Mouse (Mus musculus) Muller cell, postnatal 12 days (primary cell): ENCODE measurements around the gene Rhbdd1.

Source experiments
- DNase-seq: peaks from one replicate; pipeline ENCODE4 v3.0.0-alpha.2; 2015; ENCODE audit errors: inconsistent ontology term

Rhbdd1 gene

DNA sequence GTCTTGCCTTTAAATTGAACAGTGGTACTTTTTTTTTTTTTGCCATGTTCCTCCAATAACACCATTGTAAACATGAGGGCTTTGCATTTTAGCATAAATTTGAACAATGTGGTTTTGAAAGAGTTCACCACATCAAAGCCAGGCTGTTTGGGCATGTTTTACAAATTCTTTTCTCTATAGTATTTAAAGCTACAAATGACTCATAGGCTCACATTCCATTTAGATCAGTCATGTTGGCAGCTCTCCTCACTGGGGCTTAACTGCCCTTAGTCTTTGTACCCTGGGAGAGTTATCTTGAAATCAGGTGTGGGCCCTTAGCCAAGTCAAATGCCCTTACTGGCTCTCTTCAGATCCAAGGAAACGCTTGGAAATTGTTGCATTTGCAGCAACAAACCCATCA is 112.8 kb downstream of the Rhbdd1 start:
- DNase-seq = peak; percentile 95

DNA sequence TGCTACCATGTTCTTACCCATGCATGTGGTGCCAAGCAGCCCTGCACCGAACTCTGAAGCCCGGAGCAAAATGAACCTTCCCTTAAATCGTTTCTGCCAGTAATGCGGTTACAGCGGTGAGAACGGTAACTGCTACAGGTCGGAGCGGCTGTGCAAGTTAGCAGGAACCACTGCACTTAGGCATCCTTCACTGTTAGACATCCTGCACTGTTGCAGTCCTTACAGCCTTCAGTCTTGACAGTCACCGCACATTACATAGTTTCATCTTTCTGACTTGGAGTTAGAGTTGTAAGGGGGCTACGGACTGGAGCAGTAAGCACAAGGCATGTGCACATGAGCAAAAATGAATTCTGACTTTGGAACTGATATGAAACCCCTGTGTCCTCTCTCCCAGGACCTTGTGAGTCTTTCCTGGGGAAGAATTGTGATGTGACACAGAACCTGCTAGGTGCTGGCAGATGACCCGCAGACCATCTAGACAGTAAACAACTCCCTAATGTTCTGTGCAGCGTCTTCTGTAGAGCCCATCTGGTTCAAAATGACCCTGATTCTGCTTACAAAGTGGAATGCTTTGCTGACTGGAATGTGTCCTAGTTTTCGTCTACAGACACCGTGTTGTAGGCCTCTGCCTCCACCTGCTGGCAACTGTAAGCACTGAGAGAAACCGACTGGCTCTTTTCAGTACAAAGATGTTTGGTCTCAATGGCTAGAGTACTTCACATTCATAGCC is 116.8 kb downstream of the Rhbdd1 start:
- peak; percentile 69 for DNase-seq

DNA sequence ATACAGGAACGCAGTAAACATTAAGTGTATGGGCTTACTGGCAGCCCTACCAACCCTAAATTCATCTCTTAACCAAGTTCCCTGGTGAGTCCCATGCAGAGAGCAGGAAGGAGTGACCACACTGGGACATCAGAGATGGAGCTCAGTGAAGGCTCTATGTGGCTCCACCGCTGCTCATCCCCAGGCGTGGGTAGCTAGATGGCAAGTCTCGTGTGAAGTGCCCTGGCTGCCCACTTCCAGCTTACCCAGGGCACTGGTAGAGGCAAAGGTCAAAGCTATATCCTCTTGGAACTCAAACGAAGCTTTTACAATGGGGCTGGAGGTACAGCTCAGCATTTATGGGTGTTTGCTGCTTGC is 117.4 kb downstream of the Rhbdd1 start:
- DNase-seq = no peak

DNA sequence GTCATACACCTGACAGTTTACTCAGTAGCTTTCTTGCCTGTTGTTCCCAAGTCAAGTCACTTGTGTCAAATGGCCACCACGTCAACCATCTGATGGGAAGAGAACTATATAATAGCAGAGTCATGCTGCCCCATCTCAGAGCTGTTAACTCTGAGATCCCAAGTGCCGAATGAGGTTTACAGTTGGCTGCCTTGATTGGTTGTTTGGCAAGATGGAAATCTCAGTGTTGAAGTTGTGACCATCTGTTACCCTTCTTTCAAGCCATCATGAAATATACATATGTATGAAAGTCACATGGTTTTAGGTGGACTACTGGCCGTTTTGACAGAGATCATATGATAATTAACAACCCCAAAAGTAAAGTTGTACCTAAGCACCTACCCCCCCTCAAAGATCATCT is 121.0 kb downstream of the Rhbdd1 start:
- no peak for DNase-seq

DNA sequence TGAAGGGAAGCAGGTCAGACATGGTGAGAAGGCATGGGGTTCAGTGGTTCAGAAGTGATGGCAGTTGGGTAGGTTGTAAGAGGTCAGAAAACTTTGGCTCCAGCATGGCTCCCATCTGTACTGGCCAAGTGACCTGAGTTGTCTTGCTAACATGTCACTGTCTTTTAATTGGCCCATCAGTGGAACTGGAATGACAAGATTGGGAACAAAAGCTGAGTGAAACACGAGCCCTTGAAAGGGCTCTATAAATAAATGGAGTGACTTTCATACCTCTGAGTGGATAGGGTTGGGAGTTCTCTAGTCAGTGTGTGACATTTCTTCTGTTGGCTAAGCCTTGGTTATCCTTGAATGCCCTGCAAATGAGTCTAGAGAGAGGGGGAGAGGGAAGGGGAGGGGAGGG is 123.9 kb downstream of the Rhbdd1 start:
- DNase-seq = no peak

DNA sequence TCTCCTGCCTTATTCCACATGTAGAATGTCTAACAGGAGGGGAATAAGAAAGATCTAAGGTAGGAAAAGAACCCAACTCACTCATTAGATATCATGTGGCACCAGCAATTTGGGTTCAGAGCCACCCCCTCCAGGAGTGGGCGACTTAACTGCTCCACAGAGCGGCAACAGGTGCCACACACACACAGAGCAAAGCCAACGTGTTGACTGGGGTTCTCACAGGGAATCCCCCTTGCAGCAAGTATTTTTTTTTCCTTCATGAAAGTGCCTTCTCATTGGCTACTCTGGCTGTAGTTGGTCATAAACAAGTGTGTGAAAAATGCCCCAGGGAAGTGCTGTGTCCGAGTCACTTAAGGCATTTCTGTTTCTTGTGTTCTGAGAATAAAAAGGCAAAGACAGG is 127.3 kb downstream of the Rhbdd1 start:
- DNase-seq = no peak

DNA sequence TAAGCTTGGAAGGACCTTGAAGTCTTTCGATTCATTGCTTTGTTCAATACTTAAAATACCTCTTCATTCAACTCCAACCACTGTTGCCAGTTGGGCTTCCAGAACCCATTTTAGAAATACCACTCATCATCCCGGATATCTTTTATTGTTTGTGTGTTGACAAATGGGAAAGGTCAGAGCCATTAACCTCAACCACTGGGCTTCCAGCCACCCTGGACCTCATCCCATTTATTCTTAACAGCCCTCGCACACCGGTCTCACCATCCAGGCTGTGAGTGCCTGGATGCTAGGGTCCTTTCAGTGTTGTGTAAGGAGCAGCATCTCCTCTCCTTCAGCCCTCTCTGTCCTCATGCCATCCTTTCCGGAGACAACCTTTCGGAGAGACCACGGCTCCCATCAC is 129.8 kb downstream of the Rhbdd1 start:
- peak; percentile 49 for DNase-seq

DNA sequence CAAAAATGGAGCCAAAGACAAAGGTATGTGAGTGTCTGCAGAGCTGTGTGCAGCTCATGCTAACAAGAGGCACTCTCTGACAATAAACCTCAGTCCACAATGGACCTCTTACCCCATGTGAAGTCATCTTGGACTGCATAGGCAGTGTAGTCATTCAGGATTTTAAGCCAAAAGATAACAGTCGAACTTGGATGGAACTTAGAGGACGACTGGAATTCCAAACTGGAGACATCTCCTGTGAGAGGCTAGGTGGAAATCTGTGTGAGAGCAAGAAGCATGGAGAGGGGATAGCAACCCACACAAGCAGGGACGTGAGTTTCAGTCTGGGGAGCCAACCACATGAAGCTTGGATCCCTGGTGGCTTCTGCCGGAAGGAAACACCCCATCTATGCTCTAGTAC is 133.6 kb downstream of the Rhbdd1 start:
- no peak for DNase-seq

DNA sequence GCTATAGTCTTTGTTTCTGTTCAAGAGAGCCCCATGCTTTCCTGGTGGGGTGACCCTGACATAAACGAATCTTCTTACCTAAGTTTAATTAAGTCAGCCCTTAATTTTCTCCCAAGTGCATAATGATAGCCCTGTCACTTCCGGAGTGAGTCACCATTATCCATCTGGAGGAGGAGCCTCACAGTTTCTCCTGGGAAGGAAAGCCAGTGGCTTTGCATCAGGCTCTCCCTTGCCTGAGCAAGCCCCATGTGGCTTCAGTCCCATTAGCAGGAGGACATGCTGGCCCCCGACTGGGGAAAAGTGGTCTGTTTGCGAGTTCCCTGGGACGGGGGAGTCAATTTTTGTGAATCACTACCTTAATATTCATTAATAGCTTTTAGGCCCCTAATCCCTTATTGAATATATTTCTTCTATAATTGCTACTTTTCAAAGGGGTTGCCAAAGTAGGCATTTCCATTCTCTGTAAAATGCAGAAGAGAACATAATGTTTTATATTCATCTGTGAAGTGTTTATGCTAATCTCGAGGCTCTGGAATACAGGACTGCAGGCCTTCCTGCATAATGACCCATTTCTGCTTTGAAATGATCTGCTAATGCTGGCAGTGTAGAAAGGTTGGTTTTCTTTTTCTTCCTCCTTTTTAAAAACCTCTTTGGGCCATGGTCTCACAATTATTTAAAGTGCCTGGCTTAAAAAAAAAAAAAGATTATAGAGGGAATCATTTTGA is 135.8 kb downstream of the Rhbdd1 start:
- DNase-seq = no peak

DNA sequence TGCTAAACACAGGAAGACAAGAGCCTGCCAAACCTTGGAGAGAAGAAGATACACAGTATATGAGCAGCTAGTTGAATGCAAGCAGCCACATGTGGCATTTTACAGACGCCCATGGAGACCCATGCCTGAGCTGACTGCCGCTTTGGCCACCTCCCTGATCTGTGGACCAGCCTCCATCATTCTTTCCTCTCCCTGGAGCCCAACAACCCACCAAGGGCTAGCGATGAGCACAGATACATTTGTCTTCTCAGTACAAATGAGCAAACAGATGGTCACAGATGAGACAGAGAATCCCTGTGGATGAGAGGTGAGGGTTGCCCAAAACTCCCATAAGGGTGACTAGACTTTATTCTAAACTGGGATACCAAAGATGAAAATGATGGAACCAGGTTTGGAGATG is 137.8 kb downstream of the Rhbdd1 start:
- no peak for DNase-seq

DNA sequence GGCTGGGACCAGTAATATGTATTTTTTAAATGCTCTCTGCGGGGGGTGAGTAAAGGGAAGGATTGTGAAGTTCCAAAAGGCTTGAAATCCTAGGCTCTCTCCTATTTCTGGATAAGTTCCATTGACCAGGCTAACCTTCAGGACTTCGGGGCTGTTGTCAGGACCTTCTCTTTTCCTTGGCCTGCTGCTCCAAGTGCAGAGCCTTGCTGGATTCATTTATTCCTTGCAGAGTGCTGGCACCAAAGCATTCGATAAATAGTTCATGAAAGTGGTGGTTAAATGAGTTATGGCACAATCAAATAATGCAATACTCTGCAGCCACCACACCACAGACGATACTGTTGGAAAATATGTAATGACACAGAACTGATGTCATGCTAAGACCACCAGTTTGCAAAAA is 143.1 kb downstream of the Rhbdd1 start:
- DNase-seq = no peak

DNA sequence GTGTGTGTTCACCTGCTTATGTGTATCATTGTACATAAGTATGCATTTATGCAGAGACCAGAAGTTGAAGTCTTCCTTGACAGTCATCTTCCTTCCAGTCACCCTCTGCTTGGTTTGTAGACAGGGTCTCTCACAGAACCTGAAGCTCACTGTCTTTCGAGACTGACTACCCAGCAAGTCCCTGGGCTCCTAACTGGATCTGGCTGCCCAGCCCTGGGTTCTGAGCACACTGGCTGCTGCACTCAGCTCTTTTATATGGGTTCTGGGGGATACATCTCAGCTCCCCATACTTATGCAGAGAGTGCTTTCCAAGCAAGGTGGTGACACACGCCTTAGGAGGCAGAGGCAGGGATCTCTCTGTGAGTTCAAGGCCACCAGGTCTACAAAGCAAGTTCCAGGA is 143.7 kb downstream of the Rhbdd1 start:
- no peak for DNase-seq

DNA sequence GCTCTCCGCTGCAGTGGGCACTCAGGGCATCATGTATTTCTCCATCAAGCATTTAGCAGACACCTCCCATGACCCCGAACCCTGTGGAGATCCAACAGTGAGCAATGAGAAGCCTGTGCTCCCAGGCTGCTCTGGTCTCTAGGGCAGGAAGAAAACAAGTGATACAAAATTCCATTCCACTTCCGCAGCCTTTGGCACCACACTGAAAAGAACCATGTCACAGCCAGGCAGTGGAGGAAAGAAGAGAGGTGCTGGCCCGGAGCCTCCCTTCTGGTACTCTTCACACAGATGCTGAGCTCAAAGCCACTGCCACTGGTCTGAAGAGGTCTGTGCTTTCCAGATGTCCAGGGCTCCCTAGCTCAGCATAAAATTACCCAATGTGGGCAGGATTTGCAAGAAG is 144.8 kb downstream of the Rhbdd1 start:
- DNase-seq = peak; percentile 42

DNA sequence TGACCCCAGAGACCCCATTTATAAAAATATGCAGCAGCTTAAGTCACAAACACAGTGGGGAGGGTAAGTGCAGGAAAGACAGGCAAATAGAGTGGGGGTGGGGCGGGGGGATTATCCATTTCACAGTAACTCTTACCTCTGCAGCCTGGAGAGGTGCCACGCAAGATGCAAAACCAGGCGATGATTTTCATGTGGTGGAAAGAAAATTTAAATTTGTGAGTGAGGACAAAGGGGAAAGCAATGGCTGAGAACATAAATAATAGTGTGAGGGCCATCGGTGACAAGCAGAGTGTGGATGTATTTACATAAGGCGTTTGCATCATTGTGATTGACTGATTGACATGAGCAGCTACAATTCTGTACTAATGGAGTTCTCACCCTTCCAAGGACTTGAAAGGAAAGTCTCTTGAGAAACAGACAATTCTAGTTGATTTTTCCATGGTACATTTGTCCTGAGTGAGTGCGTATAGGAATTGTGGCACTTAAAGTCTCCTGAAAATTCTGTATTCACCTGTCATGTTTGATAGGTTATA is 149.1 kb downstream of the Rhbdd1 start:
- no peak for DNase-seq

DNA sequence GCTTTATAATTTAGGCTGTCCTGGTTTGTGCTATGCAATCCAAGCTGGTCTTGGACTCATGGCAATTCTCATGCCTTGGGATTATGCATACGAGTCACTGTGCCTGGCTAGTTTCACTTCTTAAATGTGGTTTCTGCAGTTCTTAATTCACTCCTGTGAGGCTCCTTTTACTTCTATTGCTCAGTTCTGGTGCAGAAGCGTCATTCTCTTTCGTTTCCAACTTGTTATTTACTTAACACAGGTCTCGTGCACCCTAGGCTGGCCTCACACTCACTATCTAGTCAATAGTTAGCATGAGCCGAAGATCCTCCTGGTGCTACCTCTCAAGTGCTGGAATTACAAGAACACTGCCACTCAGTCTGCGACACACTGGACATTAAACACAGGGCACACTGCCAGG is 152.6 kb downstream of the Rhbdd1 start:
- DNase-seq = no peak

DNA sequence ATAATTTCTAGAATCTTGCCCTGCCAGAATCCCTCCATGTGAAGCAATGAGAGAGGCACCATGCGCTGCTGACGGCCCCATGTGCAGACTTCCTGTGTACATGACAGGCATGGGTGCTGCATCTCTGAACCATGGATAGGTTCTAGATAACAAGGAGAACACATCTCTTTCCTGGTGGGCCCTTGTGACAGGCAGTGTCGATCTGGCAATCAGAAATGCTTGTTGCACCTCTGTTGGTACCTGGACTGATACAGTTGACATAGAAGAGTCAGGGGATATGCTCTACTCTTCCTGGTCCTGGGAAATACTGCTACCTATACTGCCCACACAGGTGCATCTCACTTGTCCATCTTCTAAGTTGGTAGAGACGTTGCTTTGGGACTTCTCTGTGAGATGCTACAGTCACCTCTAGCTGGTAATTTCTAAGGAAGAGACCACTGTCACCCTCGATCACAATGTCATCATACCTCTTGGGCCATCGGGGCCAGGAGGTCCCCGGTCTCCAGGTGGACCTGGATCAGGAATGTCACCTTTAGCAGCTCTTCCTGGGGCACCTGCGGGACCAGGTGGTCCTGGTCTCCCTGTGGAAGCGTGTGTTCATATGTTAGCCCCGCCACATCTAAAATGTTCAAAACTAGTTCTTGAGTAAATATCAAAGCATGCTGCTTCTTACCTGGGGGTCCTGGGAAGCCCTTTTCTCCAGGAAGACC is 154.4 kb downstream of the Rhbdd1 start:
- no peak for DNase-seq

DNA sequence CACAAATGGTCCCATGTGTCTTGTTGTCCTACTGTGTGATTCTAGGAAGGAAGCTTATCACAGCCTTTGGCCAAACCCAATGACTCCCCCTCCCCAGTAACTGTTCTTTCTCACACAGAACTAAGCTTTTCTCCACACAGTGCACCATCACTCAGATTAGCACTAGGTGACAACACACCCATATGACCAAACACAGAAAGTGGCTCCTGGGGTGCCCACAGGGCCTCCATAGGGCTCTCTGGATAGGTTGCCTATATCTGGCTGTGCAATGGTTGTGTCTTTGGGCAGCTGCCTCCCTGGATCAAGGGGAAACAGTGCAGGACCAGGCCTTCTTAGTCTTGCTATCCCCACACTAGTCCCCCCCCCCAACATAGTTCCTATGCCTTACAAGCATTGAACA is 157.2 kb downstream of the Rhbdd1 start:
- DNase-seq = no peak

DNA sequence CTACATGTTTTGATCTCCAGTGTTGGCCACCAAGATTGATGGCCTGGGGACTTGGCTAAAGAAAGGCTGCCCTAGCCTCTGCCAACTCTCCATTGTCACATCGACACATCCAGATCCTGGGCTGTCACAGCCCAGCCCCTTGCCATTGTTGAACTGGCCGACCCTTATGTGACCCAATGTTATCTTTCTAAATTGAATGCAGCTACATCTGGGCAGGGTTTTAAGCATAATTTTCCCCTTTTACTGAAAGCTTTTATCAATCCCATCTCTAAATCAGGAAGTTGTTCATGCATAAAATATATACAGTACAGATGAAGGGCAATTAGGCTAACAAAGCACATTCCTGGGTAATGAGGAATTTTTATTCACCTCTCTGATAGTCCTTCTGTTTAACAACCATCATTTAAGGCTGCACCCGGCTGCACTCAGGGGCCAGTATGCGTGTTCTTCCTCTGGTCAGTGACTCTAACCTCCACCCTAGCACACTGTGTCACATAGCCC is 158.3 kb downstream of the Rhbdd1 start:
- peak; percentile 88 for DNase-seq

DNA sequence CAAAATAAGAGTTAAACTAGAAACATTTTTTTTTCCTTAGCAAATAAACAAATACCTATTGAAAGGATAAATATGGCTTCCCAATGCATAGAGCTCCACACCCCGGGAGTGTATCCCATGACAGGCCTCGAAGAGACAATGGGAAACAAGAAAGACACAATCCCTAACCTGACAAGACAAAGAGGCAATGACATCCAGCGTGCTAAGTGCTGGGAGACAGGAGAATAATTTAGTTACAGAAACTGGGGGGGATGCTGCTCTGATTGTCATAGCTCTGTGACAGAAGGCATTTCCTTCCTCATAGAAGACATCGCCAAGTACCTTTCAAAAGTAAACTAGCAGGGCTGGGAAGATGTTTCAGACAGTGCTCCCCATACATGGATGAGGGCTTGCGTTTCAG is 159.0 kb downstream of the Rhbdd1 start:
- no peak for DNase-seq

DNA sequence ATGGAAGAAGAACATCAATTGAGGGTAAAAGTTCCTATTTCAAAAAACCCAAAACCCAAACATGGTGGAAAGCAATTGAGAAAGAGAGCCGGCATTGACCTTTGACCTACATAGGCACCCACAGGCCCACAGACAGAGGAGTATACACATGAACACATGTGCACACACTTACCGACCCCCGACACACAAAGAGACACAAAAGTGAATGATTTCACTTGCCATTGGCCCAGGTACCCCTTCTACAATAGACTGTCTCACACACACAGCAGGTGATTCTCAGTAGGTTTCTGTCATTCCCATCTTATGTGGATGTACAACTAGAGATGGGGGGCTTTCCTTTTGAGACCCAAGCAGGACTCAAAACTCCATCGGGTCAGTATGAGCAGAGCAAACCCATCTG is 159.6 kb downstream of the Rhbdd1 start:
- no peak for DNase-seq

DNA sequence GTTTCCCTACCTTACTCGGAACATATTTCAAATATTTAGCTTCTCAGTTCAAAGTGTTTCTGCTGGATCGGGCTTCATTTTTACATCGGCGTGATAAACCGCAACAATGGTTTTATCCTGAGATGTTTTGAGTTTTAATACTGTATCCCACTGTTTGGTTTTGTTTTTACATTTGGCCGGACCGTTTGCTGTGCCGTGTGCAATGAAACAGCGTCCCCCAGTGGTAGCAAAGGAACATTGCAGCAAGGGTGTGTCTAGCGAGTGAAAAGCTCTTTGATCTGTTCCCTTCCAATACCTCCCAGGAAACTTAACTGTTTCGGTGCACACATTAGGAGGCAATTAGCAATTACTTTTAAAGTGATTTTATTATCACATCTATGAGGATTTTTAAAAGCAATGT is 160.0 kb downstream of the Rhbdd1 start:
- no peak for DNase-seq

DNA sequence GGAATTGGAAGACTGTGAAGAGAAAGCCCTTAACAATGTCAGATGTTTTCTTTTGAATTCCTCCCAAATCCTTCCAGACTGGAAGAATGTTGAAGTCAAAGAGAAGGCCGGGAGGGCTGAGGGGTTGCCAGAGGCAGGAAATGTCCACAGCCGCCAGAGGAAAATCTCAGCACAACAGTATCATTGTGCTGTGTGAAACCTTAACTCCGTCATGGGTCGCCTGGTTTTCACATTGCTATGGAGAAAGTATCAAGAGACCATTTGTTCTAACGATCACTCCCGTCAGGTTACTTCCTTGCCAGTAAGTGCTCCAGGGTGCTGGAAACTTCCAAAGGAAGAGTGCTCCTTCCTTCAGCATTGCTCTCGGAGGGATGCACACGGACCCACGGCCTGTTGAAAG is 160.5 kb downstream of the Rhbdd1 start:
- no peak for DNase-seq
